Mouse (Mus musculus) CH12.LX (cell line): ENCODE measurements at regions not wholly inside any gene's neighbourhood (a gene's known extent, or its start where the extent isn't known, plus 50 kb on each side); places are given as distances from the start of the nearest gene placed in this dataset.

Source experiments
- DNase-seq: peaks from one replicate; pipeline ENCODE4 v3.0.0-alpha.2; 2013; ENCODE audit errors: extremely low read depth
- H3K27ac ChIP-seq: 2 replicates; pipeline ENCODE4 v1.5.1; 2012; ENCODE audit warnings: low read depth, mild to moderate bottlenecking, control low read depth, moderate library complexity; ENCODE audit not compliant: insufficient read depth
- H3K27me3 ChIP-seq: replicated peaks from 2 replicates; pipeline ENCODE3; 2012; ENCODE audit warnings: inconsistent platforms
- H3K36me3 ChIP-seq, 2 experiments: replicated peaks in 1 of 2; 2 replicates each; pipeline versions ENCODE3 to v1.6.1; 2012; ENCODE audit warnings: inconsistent platforms in 1 of 2, low read length in 1 of 2, mild to moderate bottlenecking in 1 of 2, mixed read lengths in 1 of 2, moderate library complexity in 1 of 2; ENCODE audit not compliant: control insufficient read depth in 1 of 2, insufficient read depth in 1 of 2
- H3K4me1 ChIP-seq, 2 experiments: 2 replicates each; pipeline ENCODE4 v1.6.1; 2012; ENCODE audit warnings: inconsistent platforms in 1 of 2, moderate library complexity in 1 of 2; ENCODE audit not compliant: insufficient read depth in 2 of 2, control insufficient read depth in 1 of 2
- H3K4me2 ChIP-seq: 2 replicates; pipeline ENCODE4 v1.6.1; 2012; ENCODE audit warnings: low read depth, mild to moderate bottlenecking, control low read depth; ENCODE audit not compliant: poor library complexity, insufficient read depth, severe bottlenecking
- H3K4me3 ChIP-seq, 3 experiments: fragments of 150-350 bp in 1 of 3; sonication (generic) in 1 of 3; replicated peaks in 1 of 3; 2 replicates each; pipeline versions ENCODE3 to v1.5.1; 2011 to 2012; ENCODE audit warnings: low read depth in 2 of 3, low read length in 2 of 3, mild to moderate bottlenecking in 2 of 3, moderate library complexity in 2 of 3, control low read depth in 1 of 3, improper control_type of control experiment in 1 of 3, inconsistent platforms in 1 of 3, mixed read lengths in 1 of 3; ENCODE audit not compliant: poor library complexity in 1 of 3
- H3K79me2 ChIP-seq: replicated peaks from 2 replicates; pipeline ENCODE4 v1.6.1; 2012; ENCODE audit warnings: mild to moderate bottlenecking, moderate library complexity; ENCODE audit not compliant: control insufficient read depth, poor library complexity, insufficient read depth, severe bottlenecking; ENCODE audit errors: extremely low read depth
- H3K9ac ChIP-seq: 2 replicates; pipeline ENCODE4 v1.6.1; 2012; ENCODE audit warnings: low read depth, mild to moderate bottlenecking, control low read depth, moderate library complexity; ENCODE audit not compliant: insufficient read depth
- H3K9me3 ChIP-seq: replicated peaks from 2 replicates; pipeline ENCODE3; 2012; ENCODE audit warnings: low read length, inconsistent platforms, mixed read lengths
- CTCF ChIP-seq, 2 experiments: IDR thresholded peaks in 1 of 2; conservative IDR thresholded peaks in 1 of 2; 2 replicates each; pipeline ENCODE4 v1.5.1; 2011 to 2012; ENCODE audit warnings: low read depth in 2 of 2, low read length in 2 of 2, improper control_type of control experiment in 1 of 2, inconsistent platforms in 1 of 2, mild to moderate bottlenecking in 1 of 2, moderate library complexity in 1 of 2
- ELF1 ChIP-seq: IDR thresholded peaks from 2 replicates; pipeline ENCODE4 v1.6.1; 2014; ENCODE audit warnings: low read depth, mild to moderate bottlenecking, inconsistent platforms, low read length, improper control_type of control experiment
- EP300 ChIP-seq: IDR thresholded peaks from 2 replicates; pipeline ENCODE4 v1.6.1; 2011; ENCODE audit warnings: low read length, improper control_type of control experiment
- HCFC1 ChIP-seq: IDR thresholded peaks from 2 replicates; pipeline ENCODE4 v1.6.1; 2012; ENCODE audit warnings: low read depth, mild to moderate bottlenecking, inconsistent platforms, low read length, improper control_type of control experiment
- IRF4 ChIP-seq: IDR thresholded peaks from 2 replicates; pipeline ENCODE4 v1.6.1; 2014; ENCODE audit warnings: low read depth, mild to moderate bottlenecking, inconsistent platforms, low read length, improper control_type of control experiment
- KAT2A ChIP-seq: IDR thresholded peaks from 2 replicates; pipeline ENCODE4 v1.6.1; 2012; ENCODE audit warnings: low read length, improper control_type of control experiment, inconsistent platforms; ENCODE audit not compliant: insufficient replicate concordance
- MAX ChIP-seq: IDR thresholded peaks from 2 replicates; pipeline ENCODE4 v1.6.1; 2011; ENCODE audit warnings: low read length, improper control_type of control experiment
- MAZ ChIP-seq: IDR thresholded peaks from 2 replicates; pipeline ENCODE4 v1.6.1; 2012; ENCODE audit warnings: low read depth, mild to moderate bottlenecking, inconsistent platforms, low read length, improper control_type of control experiment, moderate library complexity
- MEF2A ChIP-seq: IDR thresholded peaks from 2 replicates; pipeline ENCODE4 v1.6.1; 2014; ENCODE audit warnings: low read depth, mild to moderate bottlenecking, inconsistent platforms, low read length, improper control_type of control experiment, borderline replicate concordance
- MYC ChIP-seq: IDR thresholded peaks from 2 replicates; pipeline ENCODE4 v1.6.1; 2011; ENCODE audit warnings: low read depth, mild to moderate bottlenecking, improper control_type of control experiment, low read length
- NELFE ChIP-seq: IDR thresholded peaks from 2 replicates; pipeline ENCODE4 v1.6.1; 2011; ENCODE audit warnings: low read depth, low read length, improper control_type of control experiment
- NRF1 ChIP-seq: IDR thresholded peaks from 2 replicates; pipeline ENCODE4 v1.6.1; 2014; ENCODE audit warnings: low read depth, mild to moderate bottlenecking, inconsistent platforms, low read length, improper control_type of control experiment, moderate library complexity
- PAX5 ChIP-seq: IDR thresholded peaks from 2 replicates; pipeline ENCODE4 v1.6.1; 2012; ENCODE audit warnings: low read length, inconsistent platforms, mixed read lengths
- POLR2A ChIP-seq: IDR thresholded peaks from 2 replicates; pipeline ENCODE4 v1.6.1; 2011; ENCODE audit warnings: low read depth, mild to moderate bottlenecking, improper control_type of control experiment, low read length
- POLR2AphosphoS2 ChIP-seq: IDR thresholded peaks from 2 replicates; pipeline ENCODE4 v1.6.1; 2011; ENCODE audit warnings: low read depth, low read length, improper control_type of control experiment
- RAD21 ChIP-seq: IDR thresholded peaks from 2 replicates; pipeline ENCODE4 v1.6.1; 2011; ENCODE audit warnings: low read depth, mild to moderate bottlenecking, low read length, improper control_type of control experiment, moderate library complexity
- RCOR1 ChIP-seq: conservative IDR thresholded peaks from 2 replicates; pipeline ENCODE4 v1.6.1; 2012; ENCODE audit warnings: low read depth, mild to moderate bottlenecking, inconsistent platforms, low read length, improper control_type of control experiment
- SMC3 ChIP-seq: IDR thresholded peaks from 2 replicates; pipeline ENCODE4 v1.6.1; 2011; ENCODE audit warnings: low read depth, low read length, improper control_type of control experiment
- TCF12 ChIP-seq: IDR thresholded peaks from 2 replicates; pipeline ENCODE4 v1.6.1; 2014; ENCODE audit warnings: low read depth, mild to moderate bottlenecking, inconsistent platforms, low read length, improper control_type of control experiment
- UBTF ChIP-seq: IDR thresholded peaks from 2 replicates; pipeline ENCODE4 v1.6.1; 2012; ENCODE audit warnings: low read depth, mild to moderate bottlenecking, inconsistent platforms, low read length, improper control_type of control experiment, moderate library complexity
- ZKSCAN1 ChIP-seq: IDR thresholded peaks from 2 replicates; pipeline ENCODE4 v1.6.1; 2012; ENCODE audit warnings: low read depth, inconsistent platforms, low read length, improper control_type of control experiment, borderline replicate concordance
- ZMIZ1 ChIP-seq: IDR thresholded peaks from 2 replicates; pipeline ENCODE4 v1.6.1; 2012; ENCODE audit warnings: low read depth, mild to moderate bottlenecking, inconsistent platforms, low read length, improper control_type of control experiment
- dilution Hi-C: fragments of 300-500 bp; cut with MboI; formaldehyde crosslinking; loops from 2 replicates; pipeline ENCODE4 v1.14.3; 2020; ENCODE audit warnings: low sequenced_read_pairs; ENCODE audit not compliant: extremely low pct_unique_long_range_greater_than_20kb, extremely low pct_ligation_motif_present
- in situ Hi-C: fragments of 300-500 bp; cut with MboI; formaldehyde crosslinking; loops from 3 replicates; pipeline ENCODE4 v1.14.3; 2019; ENCODE audit warnings: low sequenced_read_pairs, low pct_ligation_motif_present, low pct_unique_long_range_greater_than_20kb, mixed read lengths

DNA sequence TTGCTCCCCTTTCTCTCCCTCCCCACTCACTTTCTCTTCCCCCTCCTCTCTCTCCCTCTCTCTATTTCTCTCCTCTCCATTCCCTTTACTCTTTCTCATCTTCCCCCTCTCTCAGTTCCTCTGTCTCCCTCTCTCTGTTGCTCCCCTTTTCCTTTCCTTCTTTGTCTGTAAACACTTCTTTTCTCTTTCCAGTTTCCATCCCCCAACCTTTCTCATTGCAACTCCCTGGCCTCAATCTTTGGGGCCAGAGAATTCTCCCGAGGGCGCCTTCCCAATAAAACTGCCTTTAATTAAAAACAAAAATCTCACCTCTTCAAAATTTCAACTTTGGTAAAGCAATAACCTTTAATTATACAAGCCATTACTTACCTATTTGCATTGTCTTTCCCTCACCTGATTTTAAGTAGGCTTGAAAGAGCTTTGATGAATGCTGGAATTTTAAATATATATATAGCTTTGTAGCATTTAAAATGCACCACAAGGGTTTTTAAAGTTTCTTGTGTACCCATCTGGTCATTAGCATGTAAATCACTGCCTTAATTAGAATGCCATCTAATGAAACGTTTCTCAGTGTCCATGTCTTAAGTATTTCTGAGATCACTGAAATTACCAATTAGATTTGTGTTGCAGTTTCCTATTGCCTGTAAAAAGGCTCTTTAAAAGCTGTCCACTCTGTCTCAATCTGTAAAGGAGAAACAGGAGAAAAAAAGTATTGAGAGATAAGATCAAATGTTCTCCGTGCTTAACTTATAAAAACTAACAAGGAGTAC, 625.5 kb upstream of the Sel1l start:
- TF ChIP-seq NRF1 (no peak), MAZ (no peak), NELFE (no peak), MYC (no peak), EP300 (no peak), MAX (no peak), IRF4 (no peak), HCFC1 (no peak), TCF12 (no peak), MEF2A (no peak), PAX5 (no peak), UBTF (no peak), RCOR1 (no peak), POLR2A (no peak), KAT2A (no peak)
- no peaks in the 10 kb centered on the region for H3K9me3 ChIP-seq
- H3K36me3 ChIP-seq, result no peaks in the 10 kb centered on the region
- H3K4me1 ChIP-seq, result no peaks in the 10 kb centered on the region
- no peak overlapping the region for H3K27ac ChIP-seq
- no peak for DNase-seq
- no peak overlapping the region for H3K9ac ChIP-seq
- H3K79me2 ChIP-seq, result no peaks in the 10 kb centered on the region
- H3K4me3 ChIP-seq, result no peak overlapping the region
- no peak overlapping the region for H3K4me2 ChIP-seq
- in situ Hi-C loops (no loop called here), dilution Hi-C loops (no loop called here)
- H3K27me3 ChIP-seq, result no peaks in the 10 kb centered on the region

DNA sequence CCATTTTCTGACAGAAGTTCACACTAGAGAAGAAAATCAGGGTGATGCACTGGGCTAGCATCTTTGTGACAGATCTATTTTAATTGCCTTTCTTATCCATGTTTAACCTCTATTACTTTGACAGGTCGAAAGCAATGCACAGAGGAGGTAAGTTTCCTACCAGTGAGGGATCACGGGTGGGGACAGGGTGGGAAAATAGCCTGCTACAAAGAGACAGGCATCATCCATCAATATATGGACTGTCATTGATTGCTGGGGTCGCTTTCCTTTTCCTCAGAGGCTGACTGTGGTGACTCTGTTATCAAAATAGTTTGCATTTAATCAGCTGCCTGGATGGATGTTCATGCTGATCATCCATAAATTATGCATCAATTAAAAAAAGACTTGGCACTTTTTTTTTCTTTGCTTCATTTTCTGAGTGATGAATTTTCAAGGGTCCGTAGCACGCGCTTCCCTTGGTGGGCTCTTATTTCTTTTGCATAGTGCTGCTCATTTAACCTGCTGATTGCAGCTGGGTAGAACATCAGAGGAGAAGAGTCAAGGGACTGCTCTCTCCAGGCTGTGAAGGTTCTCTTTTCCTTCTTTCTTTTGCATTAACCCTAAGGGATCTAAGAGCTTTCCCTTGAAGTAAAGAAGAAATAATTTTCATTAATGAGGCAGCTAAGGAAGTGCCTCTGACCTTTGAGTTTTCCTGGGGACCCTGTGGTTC, 602.3 kb upstream of the Sel1l start:
- H3K36me3 ChIP-seq, result no peaks in the 10 kb centered on the region
- no peaks in the 10 kb centered on the region for H3K79me2 ChIP-seq
- H3K4me1 ChIP-seq, result no peaks in the 10 kb centered on the region
- H3K4me3 ChIP-seq, result no peak overlapping the region
- dilution Hi-C loops (no loop called here), in situ Hi-C loops (no loop called here)
- H3K27ac ChIP-seq, result no peak overlapping the region
- no peak for DNase-seq
- no peak overlapping the region for H3K4me2 ChIP-seq
- no peaks in the 10 kb centered on the region for H3K9me3 ChIP-seq
- H3K9ac ChIP-seq, result no peak overlapping the region
- TF ChIP-seq SMC3 (no peak), KAT2A (no peak), ZKSCAN1 (no peak), POLR2AphosphoS2 (no peak), IRF4 (no peak), ELF1 (no peak), RAD21 (no peak), ZMIZ1 (no peak), CTCF (conservative IDR thresholded peaks at IDR 0.05 in 1 of 2, IDR thresholded peaks at IDR 0.05 in 1 of 2; ENCODE audit: low read depth in 2 of 2, low read length in 2 of 2) (no peak), HCFC1 (no peak)
- TF ChIP-seq, all 38 proteins: peak for 0
- no peaks in the 10 kb centered on the region for H3K27me3 ChIP-seq
